Mouse (Mus musculus) spleen, adult 2 months (tissue): Measurements from ENCODE around the gene Xcl1.

Source experiments
- CTCF ChIP-seq: fragments of 200-500 bp; IDR thresholded peaks from 2 replicates; pipeline ENCODE4 v1.5.1; 2011; ENCODE audit warnings: mild to moderate bottlenecking, inconsistent platforms; ENCODE audit not compliant: insufficient read depth, insufficient read length, insufficient replicate concordance; ENCODE audit errors: extremely low read depth
- POLR2A ChIP-seq: fragments of 200-500 bp; IDR thresholded peaks from 2 replicates; pipeline ENCODE4 v1.6.1; 2011; ENCODE audit warnings: low read depth, low read length, inconsistent platforms

- no peak for TF ChIP-seq CTCF
- no peak for TF ChIP-seq POLR2A
These were observed 733 bp upstream of the Xcl1 start for GRCm38 (mm10) chr1:164936060-164936459.
